Comparison of ENCODE assay signal across 14 mouse cellular contexts in genomic region chr8:13448145-13448544, GRCm38 (mm10). TPM values are rescaled to one million over a fixed set of nuclear protein-coding genes. Genes with fewer than 3 reads are reported as not detected.
DNase-seq lines count a peak whose midpoint lies in the region; ATAC-seq and TF ChIP-seq lines count a peak whose summit lies in the region.
"Had no signal": no experiment of that assay in that cellular context is flagged by ENCODE, and none has a peak within 500 bp of the region (broad histone marks: within the 10 kb centered on the region; RNA-seq: fewer than 3 reads in every experiment).

No protein-coding gene starts in this region.

- H3K9me3 ChIP-seq in lung, embryonic 14.5 days (ENCODE audit: low read depth, low read length), result no peaks in the 10 kb centered on the region
- H3K9me3 ChIP-seq: hindbrain, embryonic 15.5 days; midbrain, embryonic 15.5 days had no signal

- H3K4me3 ChIP-seq in lung, embryonic 14.5 days (ENCODE audit: low read depth, low read length), result no peak overlapping the region
- no peak overlapping the region for H3K4me3 ChIP-seq in lung, adult 2 months (replicated peaks; ENCODE audit: extremely low read depth, low read depth, low read length)
- H3K4me3 ChIP-seq: erythroblast, embryonic 14.5 days; hindbrain, embryonic 15.5 days; midbrain, embryonic 15.5 days had no signal

- no peak for ATAC-seq in lung, embryonic 14.5 days (ENCODE audit: insufficient read depth)
- peak; percentile 73 for ATAC-seq in megakaryocyte progenitor cell, adult 5-6 weeks (replicated peaks; ENCODE audit: poor library complexity)
- ATAC-seq: midbrain, embryonic 15.5 days had no signal

- 56% methylated on average over 4 of the region's 4 CpGs for WGBS in lung, embryonic 14.5 days
- WGBS in lung, adult 2 months, result 49% methylated on average over 4 of the region's 4 CpGs

- no peaks in the 10 kb centered on the region for H3K4me1 ChIP-seq in lung, embryonic 14.5 days (ENCODE audit: insufficient read depth)
- H3K4me1 ChIP-seq in lung, adult 2 months (ENCODE audit: control insufficient read depth, insufficient read depth, low read length), result no peaks in the 10 kb centered on the region
- H3K4me1 ChIP-seq: hindbrain, embryonic 15.5 days; midbrain, embryonic 15.5 days had no signal

- no peak for TF ChIP-seq POLR2A in lung, adult 2 months (IDR thresholded peaks at IDR 0.05; ENCODE audit: borderline replicate concordance, extremely low read depth, low read depth, low read length)

- no peak overlapping the region for H3K9ac ChIP-seq in lung, embryonic 14.5 days
- H3K9ac ChIP-seq: hindbrain, embryonic 15.5 days; midbrain, embryonic 15.5 days had no signal

- TF ChIP-seq CTCF in lung, embryonic 14.5 days (IDR thresholded peaks at IDR 0.05; ENCODE audit: low read depth), result no peak
- no peak for TF ChIP-seq CTCF in lung, adult 2 months (IDR thresholded peaks at IDR 0.05; ENCODE audit: insufficient read depth, low read length)

- H3K4me2 ChIP-seq in lung, embryonic 14.5 days, result no peak overlapping the region
- H3K4me2 ChIP-seq: hindbrain, embryonic 15.5 days; midbrain, embryonic 15.5 days had no signal

- H3K27me3 ChIP-seq in lung, embryonic 14.5 days (ENCODE audit: insufficient read depth, low read length), result no peaks in the 10 kb centered on the region
- H3K27me3 ChIP-seq: hindbrain, embryonic 15.5 days; midbrain, embryonic 15.5 days had no signal

- no peaks in the 10 kb centered on the region for H3K36me3 ChIP-seq in lung, embryonic 14.5 days (ENCODE audit: insufficient read depth)
- H3K36me3 ChIP-seq: hindbrain, embryonic 15.5 days; midbrain, embryonic 15.5 days had no signal

- DNase-seq in lung, embryonic 14.5 days, result peak; percentile 87
- no peak for DNase-seq in lung, adult 2 months
- DNase-seq in NIH3T3 (ENCODE audit: low read depth), result peak; percentile 55
- DNase-seq in embryo, embryonic 10 days (ENCODE audit: low spot score), result peak; percentile 75
- no peak for DNase-seq in urinary bladder, postnatal 4 days (ENCODE audit: low spot score in 2 of 2)
- no peak for DNase-seq in frontal cortex, adult 2 months (ENCODE audit: extremely low spot score in 1 of 2, low spot score in 1 of 2)
- DNase-seq in gastrocnemius, adult 18-20 months (ENCODE audit: low spot score), result no peak

- no peak overlapping the region for H3K27ac ChIP-seq in lung, embryonic 14.5 days (ENCODE audit: low read depth)
- H3K27ac ChIP-seq: hindbrain, embryonic 15.5 days; midbrain, embryonic 15.5 days had no signal

RNA-seq across cellular contexts. Expression of gene Tmem255b, which starts 13.2 kb away (rescaled TPM):
- 0.59 and 0.95 TPM in 2 replicates for polyA plus RNA-seq in lung, embryonic 14.5 days (2014; fragmentation: Nextera tagmentation; extraction: Ambion mirVana)
- 5.5 and 7.3 TPM in 2 replicates for polyA plus RNA-seq in lung, adult 2 months (2012; rRNA removed)
- total RNA-seq in megakaryocyte progenitor cell, adult 5-6 weeks (2015), result not detected in 2 replicates
- total RNA-seq in megakaryocyte progenitor cell, adult 5-6 weeks (2017), result not detected in 2 replicates
- polyA plus RNA-seq in frontal cortex, adult 2 months (2012; rRNA removed), result 2.1 and 3.1 TPM in 2 replicates
- 1 to 10 TPM; 1.3 to 2.8 TPM for total RNA-seq in gastrocnemius, adult 18-20 months (2021)
- polyA plus RNA-seq: erythroblast, embryonic 14.5 days had no signal

RNA-seq across cellular contexts. Expression of gene Grk1, which starts 43.3 kb away (rescaled TPM):
- not detected in 2 replicates for polyA plus RNA-seq in lung, embryonic 14.5 days (2014; fragmentation: Nextera tagmentation; extraction: Ambion mirVana)
- polyA plus RNA-seq in lung, adult 2 months (2012; rRNA removed), result not detected in 2 replicates
- total RNA-seq in megakaryocyte progenitor cell, adult 5-6 weeks (2015), result not detected in 2 replicates
- 0.07 TPM in 1 of 2 replicates, not detected in the other for total RNA-seq in megakaryocyte progenitor cell, adult 5-6 weeks (2017)
- polyA plus RNA-seq in frontal cortex, adult 2 months (2012; rRNA removed), result under 0.01 and 0.02 TPM in 2 replicates
- total RNA-seq in gastrocnemius, adult 18-20 months (2021), result not detected
- polyA plus RNA-seq: erythroblast, embryonic 14.5 days; hindbrain, embryonic 15.5 days; small intestine, adult 2 months had no signal

RNA-seq across cellular contexts. Expression of gene Gas6, which starts 46.1 kb away (rescaled TPM):
- 43.5 and 47.1 TPM in 2 replicates for polyA plus RNA-seq in lung, embryonic 14.5 days (2014; fragmentation: Nextera tagmentation; extraction: Ambion mirVana)
- polyA plus RNA-seq in lung, adult 2 months (2012; rRNA removed), result 245 and 264 TPM in 2 replicates
- total RNA-seq in megakaryocyte progenitor cell, adult 5-6 weeks (2015), result not detected in 2 replicates
- 0.12 and 0.84 TPM in 2 replicates for total RNA-seq in megakaryocyte progenitor cell, adult 5-6 weeks (2017)
- 86.0 and 90.9 TPM in 2 replicates for polyA plus RNA-seq in frontal cortex, adult 2 months (2012; rRNA removed)
- total RNA-seq in gastrocnemius, adult 18-20 months (2021), result 10 to 100 TPM; 68.0 to 69.5 TPM

RNA-seq across cellular contexts. Expression of gene Atp4b, which starts 51.5 kb away (rescaled TPM):
- not detected in 2 replicates for polyA plus RNA-seq in lung, embryonic 14.5 days (2014; fragmentation: Nextera tagmentation; extraction: Ambion mirVana)
- 0.49 TPM in 1 of 2 replicates, not detected in the other for polyA plus RNA-seq in lung, adult 2 months (2012; rRNA removed)
- 0.32 and 0.73 TPM in 2 replicates for total RNA-seq in megakaryocyte progenitor cell, adult 5-6 weeks (2015)
- not detected in 2 replicates for total RNA-seq in megakaryocyte progenitor cell, adult 5-6 weeks (2017)
- polyA plus RNA-seq in frontal cortex, adult 2 months (2012; rRNA removed), result not detected in 2 replicates
- not detected for total RNA-seq in gastrocnemius, adult 18-20 months (2021)
- total RNA-seq: left cerebral cortex, adult 8-10 months had no signal
- polyA plus RNA-seq: erythroblast, embryonic 14.5 days; hindbrain, embryonic 15.5 days; midbrain, embryonic 15.5 days; urinary bladder, adult 2 months had no signal

Comparison
In these comparisons a context has a peak if more than half of its experiments do, and no peak if none do; other contexts are left out.
1. DNase-seq: peak in lung, embryonic 14.5 days (single experiment), NIH3T3 (single experiment) and embryo, embryonic 10 days (single experiment); none in lung, adult 2 months (single experiment), urinary bladder, postnatal 4 days (0 of 2), frontal cortex, adult 2 months (0 of 2) and gastrocnemius, adult 18-20 months (single experiment).